Mouse (Mus musculus): ENCODE measurements around the gene Ska3.

Gene Ska3

DNA sequence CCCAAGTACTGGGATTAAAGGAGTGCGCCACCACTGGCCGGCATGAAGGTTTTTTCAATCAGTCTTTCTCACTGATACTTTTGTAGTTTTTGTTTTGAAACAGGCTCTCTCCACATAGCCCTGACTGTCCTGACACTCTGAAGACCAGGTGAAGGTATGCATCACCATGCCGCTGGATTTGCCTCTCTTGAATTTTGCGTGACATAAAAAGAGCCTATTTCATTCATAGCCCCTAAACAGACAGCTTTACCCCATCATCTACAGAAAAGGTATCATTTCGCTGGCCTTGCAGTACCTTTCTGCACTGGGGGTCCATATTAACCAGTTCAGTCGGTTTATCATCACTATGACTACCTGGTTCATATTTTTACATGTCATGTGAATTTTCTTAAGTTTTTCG lies 28.4 kb downstream of the Ska3 start:
- no peak for DNase-seq (ENCODE audit: low spot score)

DNA sequence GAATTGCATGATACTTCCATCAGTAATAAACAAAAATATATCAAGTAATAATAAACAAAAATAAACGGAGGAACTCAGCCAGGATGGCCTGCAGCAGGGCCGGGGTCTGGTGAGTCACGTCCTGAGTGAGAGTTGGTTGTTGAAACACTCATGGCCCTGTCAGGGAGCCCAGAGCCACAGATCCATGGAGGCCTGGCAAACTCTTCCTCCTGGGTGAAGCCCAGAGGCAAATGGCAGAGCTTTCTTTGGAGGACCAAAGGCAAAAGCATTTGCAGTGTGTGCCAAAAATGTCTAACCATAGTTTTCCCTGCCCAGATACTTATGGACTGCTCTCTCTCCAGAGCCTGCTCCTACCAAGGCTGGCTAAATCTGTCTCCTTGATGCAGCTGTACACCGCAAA lies 34.8 kb downstream of the Ska3 start:
- no peak for DNase-seq (ENCODE audit: low spot score)

- DNase-seq (ENCODE audit: low spot score) = no peak
Measured at GRCm38 (mm10) chr14:57789759-57790158, 36.2 kb downstream of the Ska3 start.

DNA sequence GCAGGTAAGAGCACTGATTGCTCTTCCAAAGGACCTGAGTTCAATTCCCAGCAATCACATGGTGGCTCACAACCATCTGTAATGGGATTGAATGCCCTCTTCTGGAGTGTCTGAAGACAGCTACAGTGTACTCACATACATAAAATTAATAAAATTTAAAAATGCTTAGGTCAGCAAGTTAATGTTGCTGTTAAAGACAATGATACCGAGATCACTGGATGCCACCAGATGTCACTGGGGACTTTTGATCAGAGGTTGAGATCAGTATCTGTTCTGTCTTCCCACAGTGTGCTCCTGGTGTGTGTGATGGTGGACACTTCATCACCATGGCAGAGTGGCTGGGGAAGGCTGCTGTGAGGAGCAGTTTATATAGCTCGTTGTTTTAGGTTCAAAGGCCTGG lies 36.7 kb downstream of the Ska3 start:
- no peak for DNase-seq (ENCODE audit: low spot score)

- no peak for DNase-seq (ENCODE audit: low spot score)
Measured at GRCm38 (mm10) chr14:57787406-57787805, 38.6 kb downstream of the Ska3 start.

DNA sequence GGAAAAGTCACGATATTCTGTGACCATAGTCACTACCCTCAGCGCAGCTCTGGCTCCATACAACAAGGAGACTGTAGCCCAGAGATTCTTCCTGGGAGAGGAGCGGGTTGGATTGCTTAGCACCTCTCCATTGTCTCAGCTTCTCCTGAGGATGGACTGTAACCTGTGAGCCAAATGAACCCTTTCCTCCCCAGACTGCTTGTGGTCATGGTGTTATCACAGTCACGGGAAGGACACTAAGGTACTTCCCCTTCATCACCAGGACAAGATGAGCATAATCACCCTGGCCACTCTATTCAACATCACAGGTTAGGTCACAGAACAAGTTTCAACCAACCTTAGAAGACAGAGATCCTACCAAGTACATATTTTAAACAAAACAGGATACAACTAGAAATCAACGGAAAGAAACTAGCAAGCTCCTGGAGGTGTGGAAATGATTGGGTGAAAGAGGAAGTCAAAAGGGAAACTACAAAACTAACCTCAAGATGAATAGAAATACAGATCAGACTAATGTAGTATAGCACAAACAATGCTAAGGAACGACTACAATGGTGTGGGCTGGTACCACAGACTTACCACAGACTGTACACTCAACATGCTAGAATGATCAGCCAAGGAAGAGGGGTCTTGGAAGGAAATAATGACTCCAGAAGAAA lies 53.7 kb downstream of the Ska3 start:
- no peak for DNase-seq (ENCODE audit: low spot score)

GRCm38 (mm10) chr14:57769102-57769501 lies 56.9 kb downstream of the Ska3 start:
- no peak for DNase-seq (ENCODE audit: low spot score)

DNA sequence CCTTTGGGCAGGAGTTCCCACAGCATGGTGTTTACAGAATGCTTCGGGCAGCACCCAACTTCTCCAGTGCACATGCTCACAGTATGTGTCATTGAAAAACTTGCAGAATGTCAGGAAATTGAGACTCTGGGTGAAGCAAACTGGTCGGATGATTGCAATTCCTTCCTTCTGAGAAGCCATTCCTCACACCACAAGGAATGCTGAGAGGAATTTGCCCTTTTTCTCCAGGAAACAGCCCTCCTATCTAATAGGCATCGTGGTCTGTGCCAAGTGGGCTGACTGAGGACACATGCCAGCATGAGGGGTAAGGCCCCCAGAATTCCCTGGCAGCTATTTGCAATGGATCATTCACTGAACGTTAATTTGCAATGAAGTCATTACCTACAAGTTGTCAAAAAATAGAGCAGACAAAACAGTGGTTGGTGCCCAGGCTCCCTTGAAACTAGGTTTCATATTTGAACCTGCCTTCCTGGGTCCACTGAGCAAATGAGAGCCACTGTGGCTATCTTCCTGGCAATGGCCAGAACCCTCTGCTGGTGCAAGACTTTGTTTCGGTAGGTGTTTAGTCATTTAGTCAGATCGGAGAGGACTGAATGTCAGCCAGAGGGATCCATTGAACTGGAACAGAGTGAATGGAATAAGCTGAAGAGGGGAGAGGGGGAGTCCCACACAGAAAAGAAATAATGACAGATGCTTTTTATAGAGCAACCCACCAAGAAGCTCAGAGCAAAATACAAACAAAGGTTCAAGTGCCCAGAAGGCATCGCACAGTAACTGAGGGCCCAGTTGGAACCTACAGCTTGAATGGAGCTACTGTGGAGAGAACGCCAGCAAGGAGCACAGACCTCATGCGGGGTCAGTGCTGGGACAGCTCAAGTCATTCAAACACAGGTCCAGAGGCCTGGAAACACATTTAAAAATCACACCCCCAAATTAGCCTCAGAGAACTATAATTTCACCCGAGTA lies 65.3 kb downstream of the Ska3 start:
- DNase-seq (ENCODE audit: low spot score) = no peak

GRCm38 (mm10) chr14:57758237-57758636 lies 67.7 kb downstream of the Ska3 start, which contains the start of gene Lats2:
Gene Lats2 (minus strand): TSS chr14:57758388.
- no peak for DNase-seq (ENCODE audit: low spot score)
